Mouse (Mus musculus): ENCODE results near the gene Sh3bgrl2. TPM values are rescaled to one million over a fixed set of nuclear protein-coding genes. Genes with fewer than 3 reads are reported as not detected.
"Not testable (repeated sequence)": the region's sequence is repeated elsewhere in the genome, so short reads cannot be mapped to it uniquely, and the experiment has no call there.

The Sh3bgrl2 gene
- total RNA-seq (2021): 10 to 100 TPM; 26.8 to 28.1 TPM

DNA sequence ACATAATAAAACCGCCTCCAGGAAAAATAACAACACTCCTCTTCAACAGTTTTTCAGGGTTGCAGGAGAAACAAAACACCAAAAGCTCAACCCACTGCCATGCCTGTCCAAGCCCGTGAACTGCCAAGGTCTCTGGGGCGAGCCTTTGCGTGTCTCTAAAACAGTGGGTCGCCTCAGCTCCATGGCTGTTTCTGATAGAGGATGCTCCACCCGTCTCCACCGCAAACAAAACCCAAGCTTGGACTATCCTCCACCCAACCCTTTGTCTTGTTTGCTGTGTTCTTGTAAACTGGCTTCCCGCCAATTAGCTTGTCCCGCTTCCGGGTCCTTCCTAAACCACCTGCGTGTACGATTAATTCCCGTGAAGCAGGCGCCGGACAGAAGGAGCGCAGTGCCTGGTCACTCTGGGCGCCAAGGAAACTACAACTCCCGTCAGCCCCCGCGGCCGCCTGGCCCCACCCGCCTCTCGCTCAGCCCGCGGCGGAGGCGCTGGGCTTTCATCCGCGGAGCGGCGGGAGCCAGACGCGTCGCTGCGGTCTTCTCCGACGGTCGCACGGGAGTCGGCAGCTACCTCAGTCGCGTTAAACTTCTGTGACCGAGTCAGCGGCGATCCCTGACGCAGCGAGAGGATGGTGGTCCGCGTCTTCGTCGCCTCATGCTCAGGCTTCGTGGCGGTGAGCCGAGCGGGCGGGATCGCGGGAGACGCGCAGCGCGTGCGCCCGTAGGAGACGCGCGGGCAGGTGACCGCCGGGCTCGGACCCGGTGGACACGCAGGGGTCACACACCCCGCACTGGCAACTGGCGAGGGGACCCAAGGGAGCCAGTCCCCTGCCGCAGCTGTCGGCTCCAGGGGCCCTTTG is at the start of gene Sh3bgrl2:
Sh3bgrl2 (plus strand) TSS at position 498 of the 860 bp plus-strand sequence.
- DNase-seq: peak; percentile 85 to 90

DNA sequence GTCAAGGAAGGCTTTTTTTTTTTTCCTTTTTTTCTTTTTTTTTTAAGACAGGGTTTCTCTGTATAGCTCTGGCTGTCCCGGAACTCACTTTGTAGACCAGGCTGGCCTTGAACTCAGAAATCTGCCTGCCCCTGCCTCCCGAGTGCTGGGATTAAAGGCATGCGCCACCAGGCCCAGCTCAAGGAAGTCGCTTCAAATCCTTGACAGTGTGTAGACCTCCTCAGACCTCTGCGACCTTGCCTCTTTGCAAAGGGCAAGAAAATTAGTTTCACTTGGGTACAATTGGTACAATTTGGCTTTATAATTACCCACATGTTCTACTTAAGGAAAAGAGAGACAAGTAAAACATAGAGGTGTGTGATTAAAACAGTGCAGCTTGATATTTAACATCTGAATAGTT is 29.0 kb upstream of the Sh3bgrl2 start:
- DNase-seq: not testable (repeated sequence)

DNA sequence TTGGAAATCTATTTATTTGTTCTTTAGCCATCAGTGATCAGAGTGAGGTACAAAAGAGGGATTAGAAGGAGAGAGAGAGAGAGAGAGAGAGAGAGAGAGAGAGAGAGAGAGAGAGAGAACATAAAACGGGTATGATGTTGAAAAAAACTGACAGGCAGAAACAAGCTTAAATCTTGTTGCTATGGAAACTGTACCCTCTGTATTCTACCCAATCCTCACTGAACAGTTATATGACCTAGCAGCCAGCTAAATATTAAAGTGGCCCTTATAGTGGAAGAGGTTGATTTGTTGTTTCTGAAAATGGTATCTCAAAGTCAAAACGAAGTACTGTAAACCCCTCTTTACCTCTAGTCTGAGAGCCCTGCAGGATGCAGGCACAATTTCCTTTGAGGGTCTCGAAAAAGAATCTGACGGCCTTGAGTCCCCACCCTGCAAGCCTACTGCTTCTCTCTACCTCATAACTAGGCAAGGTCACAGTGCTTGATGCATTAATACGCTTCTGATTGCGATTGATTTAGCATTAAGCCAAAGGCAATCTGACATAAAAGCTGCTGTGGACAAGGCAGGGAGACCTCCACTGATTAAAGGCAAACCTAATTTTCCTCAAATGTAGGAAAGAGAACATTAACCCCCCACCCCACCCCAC is 28.5 kb upstream of the Sh3bgrl2 start:
- no peak for DNase-seq

DNA sequence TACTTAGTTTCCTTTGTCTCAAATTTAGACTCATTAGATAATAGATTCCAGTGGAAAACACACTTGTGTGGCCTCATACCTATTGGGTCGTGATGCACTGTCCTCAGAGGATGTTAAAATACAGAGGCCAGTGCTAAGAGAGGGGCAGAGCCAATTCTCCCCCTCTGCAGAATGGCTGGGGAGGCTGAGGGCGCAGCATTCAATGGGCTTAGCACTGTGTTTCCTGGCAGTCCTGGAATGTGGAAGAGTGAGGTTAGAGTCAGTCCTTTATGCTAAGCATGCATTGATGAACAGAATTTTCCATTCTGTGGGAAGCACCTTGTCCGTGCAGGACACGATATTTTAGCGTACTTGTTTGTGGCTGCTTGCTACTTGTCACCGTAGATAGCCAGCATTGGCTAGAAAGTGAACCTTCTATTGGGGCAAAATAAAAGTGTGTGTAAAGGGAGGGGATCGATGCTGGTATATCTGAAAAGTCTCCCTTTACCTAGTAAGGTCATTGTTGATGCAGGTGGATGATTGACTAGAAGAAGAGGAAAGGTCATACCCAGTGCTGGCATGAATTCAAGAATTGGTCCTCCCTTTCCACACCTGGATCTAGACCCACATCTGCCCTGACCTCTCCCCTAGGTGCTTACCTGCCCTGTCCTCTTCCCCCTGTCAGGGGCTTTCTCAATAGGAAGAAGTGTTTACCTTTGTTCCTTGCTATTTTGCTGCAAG is 20.6 kb upstream of the Sh3bgrl2 start:
- no peak for DNase-seq

DNA sequence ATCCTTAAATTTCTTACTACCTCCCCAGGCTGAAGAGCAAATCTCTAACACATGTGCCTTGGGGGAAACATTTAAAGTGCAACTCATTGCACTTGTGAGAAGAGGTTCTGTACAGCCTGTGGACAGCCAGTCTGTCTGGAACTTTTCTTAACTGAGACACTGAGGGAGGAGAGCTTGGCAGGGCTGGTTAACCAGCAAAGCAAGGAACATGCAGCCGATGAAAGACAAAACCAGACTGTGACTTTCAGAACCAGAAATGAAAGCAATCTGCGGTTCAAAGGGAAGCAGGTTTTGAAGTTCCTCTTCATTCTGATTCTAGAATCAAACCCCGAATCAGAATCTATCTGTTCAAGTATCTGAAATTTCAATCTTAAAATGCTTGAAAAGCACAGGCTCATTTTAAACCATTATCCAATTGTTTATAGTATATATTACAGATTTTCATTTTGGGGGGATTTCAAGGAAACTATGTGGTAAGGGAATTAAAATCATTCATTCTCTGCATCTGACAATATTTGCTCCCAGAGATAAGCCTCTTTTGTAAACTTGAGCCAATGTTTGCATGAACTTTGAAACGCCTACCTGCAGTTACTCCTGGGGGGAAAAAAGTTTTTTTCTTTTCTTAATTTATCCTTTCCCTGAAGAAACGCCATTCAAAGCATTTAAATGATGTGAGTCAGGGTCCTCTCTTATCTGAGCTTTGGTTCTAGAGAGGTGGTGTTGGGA is 14.9 kb upstream of the Sh3bgrl2 start:
- no peak for DNase-seq

DNA sequence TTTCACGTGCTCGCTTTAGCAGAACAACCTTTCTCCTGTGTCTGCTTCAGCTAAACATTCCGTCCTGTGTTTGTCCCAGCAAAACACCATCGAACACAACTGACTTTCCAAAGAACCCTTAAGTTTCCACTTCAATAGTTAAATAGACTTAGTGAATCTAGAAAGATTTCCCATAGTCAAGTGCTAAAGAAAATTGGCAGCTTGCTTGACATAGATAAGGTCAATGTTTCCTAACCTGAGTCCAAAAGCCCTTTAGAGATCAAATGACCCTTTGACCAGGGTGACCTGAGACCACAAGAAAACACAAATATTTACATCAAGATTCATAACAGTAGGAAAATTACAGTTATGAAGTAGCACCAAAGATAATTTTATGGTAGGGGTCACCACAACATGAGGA is 11.2 kb upstream of the Sh3bgrl2 start:
- no peak for DNase-seq

DNA sequence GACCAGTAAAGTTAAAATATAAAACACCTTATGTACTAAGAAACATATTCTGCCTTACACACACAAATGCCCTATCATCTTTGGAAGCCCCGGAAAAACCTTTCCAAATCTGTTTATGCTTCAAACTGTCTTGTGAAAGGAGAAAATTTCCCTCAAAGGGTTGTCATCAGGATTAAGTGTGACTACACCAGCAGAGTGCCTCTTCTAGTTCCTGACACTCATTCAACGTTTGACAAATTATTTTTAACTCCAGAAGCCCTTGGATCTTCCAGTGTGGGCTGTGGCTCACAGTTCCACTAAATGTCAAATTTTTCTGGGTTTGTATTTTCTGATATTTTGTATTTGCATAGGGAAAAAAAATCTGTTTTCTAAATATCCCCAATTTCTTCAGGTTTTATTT is 10.6 kb upstream of the Sh3bgrl2 start:
- DNase-seq: no peak

DNA sequence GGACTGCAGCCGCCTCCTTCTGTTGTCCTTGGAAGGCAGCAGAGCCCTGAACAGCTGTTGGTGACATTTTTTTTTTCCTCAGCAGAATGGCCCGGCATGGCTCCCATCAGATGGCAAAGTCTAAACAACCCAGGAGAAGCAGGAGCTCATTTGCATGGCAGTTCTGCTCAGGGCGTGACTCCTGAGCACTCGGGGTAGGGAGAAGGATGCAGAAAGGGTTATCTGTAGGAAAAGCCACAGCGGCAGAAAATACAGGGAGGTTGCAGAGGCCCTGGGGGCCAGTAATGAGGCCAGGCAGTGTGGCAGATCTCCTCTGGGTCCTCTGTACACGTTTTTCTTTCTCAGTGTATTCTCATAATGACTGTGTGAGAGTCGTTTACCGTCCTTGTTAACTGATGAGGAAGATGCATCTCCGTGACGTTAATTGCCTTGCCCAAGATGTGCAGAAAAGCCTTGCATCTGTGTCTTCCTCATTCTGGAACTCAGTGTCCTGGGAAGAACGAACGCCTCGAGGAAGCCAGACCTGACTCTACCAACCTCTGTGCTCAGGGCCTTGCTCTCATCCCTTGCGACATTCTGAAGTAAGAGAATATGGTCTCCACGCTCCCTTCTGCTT is 10.1 kb upstream of the Sh3bgrl2 start:
- DNase-seq: no peak

DNA sequence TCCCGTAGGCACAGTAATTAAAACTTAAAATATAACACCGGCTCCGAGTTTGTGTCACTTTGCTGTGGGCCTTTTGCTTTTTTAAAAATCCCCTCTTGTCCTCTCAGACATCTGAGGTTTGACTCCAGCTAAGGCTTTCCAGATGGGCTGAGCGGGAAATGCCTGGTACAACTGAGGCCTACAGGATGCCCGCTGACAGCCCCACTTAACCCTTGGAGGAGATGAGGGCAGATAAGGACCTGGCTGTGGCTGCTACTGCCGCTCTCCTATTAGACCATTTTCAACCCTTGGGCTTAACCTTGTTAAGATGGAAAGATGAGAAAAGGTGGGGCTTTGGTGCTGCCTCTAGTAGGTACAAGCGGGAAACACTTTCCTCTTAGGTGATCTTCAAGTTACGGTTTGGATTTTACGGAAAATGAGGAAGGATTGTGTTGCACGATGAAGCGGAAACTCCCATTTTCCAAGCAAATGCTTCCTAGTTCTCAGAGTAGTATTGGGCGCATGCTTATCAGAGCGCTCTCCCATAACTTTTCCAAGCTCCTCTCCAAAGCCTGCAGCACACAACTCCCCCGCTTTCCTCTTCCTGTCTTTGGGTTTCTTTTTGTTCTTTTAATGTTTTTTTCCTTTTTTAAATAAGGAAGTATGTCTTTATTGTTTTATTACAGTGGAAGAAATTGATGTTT is 8.2 kb upstream of the Sh3bgrl2 start:
- DNase-seq: no peak

DNA sequence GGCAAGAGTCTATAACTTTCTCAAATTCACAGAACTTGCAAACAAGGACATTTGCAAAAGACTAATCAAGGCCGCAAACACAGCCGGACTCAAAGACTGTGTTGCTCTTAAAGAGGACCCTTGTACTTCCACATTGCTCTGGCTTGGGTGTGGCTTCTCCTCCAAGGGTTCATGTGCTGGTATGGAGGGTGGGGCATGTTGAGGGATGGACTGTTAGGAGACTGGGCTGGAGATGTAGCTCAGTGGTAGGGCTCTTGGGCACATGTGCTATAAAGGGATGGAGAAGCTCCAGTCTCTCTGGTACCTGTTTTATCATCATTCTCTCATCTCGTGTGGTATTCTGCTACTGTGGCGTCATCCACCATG is 7.7 kb upstream of the Sh3bgrl2 start:
- DNase-seq: no peak

DNA sequence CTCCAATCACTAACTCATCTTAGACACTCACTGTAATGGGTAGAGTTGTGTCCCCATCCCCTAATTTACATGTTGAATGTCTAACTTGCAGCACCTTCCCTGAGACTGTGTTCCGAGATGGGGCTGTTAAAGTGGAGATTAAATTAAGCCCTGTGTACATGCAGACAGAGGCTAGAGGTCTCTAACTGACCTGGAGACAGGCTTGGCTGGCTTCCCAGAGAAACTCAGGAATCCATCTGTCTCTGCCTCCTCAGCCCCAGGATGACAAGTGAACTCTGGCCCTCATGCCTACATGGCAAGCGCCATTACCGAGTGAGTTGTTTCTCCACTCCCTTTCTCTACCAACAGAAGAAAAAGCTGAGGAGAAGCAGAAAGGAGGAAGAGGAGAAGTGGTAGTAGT is 7.2 kb upstream of the Sh3bgrl2 start:
- no peak for DNase-seq

DNA sequence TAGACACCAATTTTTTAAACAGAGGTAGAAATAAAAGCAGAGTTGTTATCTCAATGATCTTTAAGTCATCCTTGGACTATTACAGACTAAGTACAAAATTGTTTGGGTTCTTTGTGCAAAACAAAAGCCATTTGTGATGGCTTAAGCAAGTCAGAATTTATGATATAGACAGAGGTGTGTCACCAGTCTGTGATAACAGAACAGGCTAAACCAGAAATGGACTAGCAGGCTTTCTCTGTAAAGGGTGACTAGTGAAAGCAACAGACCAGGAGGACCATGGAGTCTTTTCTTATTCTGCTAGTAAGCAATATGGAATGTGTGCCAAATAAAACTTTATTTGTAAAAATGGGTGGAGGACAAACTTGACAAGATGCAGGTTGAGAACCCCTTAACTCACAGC is 2.9 kb upstream of the Sh3bgrl2 start:
- DNase-seq: no peak

DNA sequence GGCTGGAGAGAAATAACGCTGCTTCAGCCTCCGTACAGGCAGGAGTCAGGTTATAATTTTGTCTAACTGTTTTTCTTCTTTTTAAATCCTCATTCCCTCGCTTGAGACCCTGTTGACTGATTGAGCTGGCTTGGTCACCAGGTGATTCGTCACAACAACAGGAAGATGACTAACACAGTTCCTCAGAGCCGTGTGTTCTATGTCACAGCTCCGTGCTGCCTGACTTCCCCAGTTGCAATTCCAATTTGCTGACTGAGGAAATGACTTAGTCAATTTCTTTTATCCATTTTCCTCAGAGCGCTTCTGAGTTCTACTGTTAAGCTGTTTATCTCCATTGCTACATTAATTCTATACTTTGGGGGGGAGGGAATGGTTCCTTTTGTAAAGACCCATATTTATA is 1.8 kb upstream of the Sh3bgrl2 start:
- no peak for DNase-seq

DNA sequence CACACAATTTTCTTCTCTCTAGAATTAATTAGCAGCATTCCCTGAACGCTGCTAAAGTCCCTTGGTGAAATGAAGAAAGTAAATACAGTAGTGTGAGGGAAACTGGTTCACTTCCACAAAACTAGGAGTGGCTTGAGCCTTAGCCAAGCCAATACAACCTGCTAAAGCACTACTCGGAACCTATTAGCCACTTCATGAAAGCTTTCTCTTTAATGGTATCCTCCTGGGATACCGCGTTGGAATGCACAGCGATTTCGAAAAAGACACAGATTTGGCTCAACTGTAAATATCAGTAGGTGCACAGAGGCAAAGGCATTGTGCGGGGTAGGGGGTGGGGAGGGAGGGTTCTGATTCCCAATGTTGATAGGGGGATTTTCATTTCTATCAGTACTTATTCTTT is 898 bp upstream of the Sh3bgrl2 start:
- no peak for DNase-seq

DNA sequence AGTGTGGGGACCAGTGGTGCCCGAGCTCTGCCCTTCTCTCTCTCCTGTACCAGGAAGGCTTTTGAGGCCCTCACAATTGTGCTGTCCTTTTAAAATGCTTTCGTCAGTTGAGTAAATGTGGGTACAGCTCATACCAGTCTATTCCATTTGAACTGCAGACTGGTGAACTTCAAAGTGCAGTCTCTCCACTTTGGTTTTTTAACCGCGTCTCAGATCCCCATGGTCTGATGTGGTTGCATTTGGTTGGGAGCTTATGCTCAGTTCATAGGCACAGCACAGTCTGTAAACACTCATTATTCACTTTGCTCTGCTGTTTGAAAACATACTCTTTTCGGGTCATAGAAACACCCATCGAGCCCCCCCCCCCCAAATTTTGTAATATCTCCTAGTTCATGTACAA is 1.7 kb downstream of the Sh3bgrl2 start:
- no peak for DNase-seq

DNA sequence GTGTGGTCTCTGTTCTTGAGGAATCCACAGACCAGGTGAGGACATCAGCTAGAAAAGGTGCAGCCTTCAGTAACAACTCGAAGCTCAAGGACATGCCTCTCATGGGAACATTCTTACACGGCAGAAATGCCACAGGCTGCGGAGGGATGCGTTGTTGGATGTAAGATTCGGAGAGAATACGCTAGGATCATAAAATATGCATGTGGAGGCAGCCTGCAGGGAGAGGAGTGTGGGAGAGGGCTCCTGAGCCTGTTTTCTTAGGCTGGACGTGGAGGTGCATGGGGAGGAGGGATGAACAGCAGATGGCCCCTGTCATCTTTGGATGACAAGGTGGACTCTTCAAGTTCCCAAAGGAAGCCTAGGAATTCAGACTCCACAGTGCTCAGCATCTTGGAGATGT is 3.0 kb downstream of the Sh3bgrl2 start:
- DNase-seq: no peak

DNA sequence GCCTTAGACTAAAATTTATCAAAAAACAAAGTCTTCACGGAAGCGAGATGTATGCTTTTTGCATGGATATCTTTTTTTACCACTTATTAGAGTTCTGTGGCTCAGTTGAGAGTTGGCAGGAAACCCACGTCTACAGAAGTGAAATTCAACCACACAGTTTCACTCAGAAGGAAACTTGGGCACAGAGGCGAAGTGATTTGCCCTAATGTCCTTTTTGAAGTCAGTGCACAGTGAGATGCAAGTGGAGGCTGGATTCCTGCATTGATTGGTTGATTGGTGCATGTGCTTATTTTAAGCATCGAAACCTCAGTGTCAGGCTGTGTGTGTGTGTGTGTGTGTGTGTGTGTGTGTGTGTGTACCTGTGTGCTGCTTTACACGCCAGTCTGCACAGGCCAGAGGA is 3.5 kb downstream of the Sh3bgrl2 start:
- no peak for DNase-seq

DNA sequence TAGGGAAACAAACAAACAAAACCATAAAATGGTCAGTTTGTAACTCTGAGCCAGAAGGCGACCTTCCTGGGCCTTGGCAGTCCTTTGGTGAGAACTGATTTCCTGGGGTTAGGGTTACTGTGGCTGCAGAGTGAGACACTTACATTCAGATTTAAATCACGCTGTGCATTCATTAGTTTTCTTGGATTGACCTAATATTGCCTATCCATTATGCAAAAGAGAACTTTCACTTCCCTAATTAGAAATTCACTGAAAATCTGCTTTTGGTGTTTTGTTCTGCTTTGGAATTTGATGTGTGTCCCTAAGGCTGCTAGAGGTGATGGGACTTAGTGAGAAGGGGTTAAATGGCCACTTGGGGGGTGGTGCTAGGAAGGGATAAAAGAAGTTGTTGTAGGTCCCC is 7.5 kb downstream of the Sh3bgrl2 start:
- no peak for DNase-seq

DNA sequence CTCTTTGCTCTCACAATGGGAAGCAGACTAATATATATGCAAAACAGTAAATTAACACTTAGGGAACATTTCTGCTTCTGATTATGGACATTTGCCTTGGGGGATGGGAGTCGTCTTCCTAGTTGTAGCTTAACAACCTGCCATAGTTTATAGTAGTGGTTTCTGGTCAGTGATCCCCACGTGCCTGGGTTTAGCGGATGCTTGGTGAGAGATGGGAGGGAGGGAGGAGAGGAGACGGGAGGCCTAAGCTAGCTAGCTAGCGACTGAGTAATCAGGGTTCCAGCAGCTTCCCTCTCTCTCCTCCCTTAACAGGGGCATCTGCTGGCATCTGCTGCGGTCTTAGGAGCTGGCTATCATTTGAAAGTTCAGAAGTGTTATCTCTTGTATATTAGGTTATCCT is 8.1 kb downstream of the Sh3bgrl2 start:
- no peak for DNase-seq

DNA sequence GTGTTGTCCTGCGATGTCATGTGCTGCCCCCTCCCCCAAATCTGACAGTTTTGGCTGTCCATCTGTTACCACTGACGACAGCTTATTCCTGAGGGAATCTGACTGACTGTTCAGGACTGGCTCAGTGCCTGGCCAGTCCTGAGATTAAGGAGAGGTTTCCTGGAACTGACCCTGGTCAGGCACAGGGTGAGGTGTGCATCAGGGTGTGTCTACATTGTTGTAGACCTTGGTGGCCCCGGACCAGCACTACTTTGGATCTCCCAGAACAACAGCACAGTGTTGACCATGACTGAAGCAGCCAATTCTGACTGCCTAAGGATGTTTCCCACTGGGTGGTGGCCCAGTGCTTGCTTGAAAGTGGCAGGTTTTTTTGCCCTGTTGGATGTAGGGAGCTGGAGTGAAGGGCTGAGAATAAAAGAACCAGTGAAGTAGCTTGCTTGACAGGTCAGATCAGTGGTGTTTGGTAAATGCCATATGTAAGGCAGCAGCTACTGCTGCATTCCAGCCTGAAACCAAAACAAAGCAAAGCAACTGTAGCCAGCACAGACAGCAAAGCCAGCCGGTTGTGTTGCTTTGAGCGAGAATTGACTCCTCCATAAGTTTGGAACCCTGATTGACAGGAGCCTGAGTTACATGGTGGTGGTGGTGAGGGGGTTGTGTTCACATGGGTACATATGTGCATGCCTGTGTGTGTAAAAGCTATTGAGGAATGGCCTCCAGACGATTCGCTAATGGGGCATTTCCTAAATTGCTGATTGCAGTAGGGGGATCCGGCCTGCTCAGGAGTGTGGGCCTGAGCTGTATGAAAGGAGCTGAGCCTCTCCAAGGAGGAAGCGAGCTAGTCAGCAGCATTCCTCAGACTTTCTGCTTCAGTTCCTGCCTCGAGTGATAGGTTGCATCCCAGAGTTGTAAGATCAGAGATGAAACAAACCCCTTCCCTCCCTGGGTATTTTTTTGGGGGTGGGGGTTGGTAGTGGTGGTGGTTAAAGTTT is 8.9 kb downstream of the Sh3bgrl2 start:
- DNase-seq: no peak

DNA sequence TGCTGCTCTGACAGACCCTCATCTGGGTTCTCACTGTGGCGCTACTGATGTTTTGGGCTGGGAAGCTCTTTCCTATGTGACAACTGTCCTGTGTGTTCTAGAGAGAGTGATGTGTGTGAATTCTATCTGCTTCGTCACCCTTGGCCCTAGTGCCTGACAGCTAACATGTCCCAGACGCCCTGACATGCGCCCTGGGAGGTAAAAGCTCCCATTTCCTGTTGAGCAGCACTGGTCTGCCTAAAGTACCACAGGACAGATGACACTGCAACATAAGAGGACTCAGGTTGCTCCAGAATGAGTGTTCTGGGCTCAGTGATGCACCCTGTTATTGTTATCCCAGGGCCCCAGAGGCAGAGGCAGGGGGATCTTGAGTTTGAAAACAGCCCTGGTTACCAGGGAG is 12.5 kb downstream of the Sh3bgrl2 start:
- no peak for DNase-seq
